Mouse (Mus musculus): ENCODE measurements at regions not wholly inside any gene's neighbourhood (a gene's known extent, or its start where the extent isn't known, plus 50 kb on each side); places are given as distances from the start of the nearest gene placed in this dataset.

DNA sequence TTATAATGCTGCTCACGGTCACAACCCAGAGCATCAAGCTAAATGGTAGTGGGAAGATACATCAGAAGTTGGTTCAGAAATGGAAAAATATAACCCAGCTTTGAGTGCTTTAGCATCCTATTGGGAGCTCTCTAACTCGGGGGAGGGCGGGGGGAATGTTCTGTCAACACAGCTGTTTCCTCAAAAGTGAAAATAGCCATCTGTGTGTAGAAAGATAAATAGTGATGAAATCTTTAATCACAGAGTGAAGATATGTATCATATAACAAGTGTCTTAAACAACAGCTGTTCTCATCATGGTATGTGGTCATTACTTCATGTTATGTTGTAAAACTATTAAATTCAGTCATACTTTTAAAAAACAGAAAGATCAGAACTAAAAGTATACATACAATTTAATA is 248.4 kb upstream of the Siglech start:
- no peak for ATAC-seq (ENCODE audit: low TSS enrichment)

DNA sequence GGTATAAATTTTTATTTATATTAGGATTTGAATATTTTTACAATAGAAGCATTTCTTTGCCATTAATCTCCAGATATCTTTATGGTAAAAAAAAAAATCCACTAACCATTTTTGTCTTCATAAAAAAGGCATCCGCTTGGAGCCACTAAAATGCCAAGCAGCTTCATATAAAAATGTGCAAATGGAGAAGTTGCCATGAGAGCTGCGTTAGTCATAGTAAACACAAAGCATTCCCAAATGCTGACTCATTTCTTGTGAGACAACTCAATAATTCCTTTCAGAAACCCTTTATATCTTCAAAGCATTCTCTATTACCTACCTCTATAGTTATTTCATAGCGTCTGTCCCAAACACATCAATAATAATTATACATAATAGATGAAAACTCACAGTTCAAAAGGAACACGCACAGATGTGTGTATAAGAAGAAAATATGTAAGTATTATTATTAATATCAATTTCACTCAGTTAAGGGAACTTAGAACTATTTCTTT is 228.1 kb upstream of the Siglech start:
- ATAC-seq (ENCODE audit: low TSS enrichment) = no peak

DNA sequence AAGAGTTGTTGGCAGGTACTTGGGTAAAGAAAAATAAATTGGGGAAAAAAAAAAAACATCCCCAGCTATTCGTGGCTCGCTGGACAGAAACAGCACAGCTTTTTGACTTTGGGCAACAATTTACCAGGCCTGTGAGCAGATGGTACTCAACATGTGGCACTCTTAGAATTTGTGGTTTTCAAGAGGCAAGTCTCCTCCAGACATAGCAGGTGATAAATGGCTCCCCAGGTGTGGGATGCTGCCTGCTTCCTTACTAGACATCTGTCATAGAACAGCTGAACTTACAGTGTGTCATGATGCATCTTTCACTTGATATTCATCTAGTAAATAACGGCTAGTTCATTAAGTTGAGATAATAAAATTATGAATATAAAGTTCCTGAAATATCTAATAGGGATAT is 218.8 kb upstream of the Siglech start:
- ATAC-seq (ENCODE audit: low TSS enrichment) = no peak

DNA sequence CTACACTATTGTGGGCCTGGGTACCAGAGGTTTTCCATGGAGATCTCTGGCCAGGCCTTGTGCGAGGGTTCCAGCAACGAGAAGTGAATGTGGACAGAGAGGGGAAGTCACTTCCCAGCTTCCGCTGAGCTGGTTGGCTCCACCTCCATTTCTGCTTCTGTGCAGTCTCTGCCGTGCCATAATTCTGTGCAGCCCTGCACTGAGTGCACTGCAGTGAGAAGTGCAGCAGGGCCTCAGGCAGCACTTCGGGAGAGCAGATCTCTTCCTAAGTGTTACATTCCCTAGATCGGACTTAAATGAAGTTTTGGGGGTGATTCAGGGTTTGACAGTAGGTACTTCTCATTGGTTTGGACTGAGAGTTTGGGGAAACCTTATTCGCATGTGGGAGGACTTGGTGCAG is 194.6 kb upstream of the Siglech start:
- ATAC-seq (ENCODE audit: low TSS enrichment) = no peak

DNA sequence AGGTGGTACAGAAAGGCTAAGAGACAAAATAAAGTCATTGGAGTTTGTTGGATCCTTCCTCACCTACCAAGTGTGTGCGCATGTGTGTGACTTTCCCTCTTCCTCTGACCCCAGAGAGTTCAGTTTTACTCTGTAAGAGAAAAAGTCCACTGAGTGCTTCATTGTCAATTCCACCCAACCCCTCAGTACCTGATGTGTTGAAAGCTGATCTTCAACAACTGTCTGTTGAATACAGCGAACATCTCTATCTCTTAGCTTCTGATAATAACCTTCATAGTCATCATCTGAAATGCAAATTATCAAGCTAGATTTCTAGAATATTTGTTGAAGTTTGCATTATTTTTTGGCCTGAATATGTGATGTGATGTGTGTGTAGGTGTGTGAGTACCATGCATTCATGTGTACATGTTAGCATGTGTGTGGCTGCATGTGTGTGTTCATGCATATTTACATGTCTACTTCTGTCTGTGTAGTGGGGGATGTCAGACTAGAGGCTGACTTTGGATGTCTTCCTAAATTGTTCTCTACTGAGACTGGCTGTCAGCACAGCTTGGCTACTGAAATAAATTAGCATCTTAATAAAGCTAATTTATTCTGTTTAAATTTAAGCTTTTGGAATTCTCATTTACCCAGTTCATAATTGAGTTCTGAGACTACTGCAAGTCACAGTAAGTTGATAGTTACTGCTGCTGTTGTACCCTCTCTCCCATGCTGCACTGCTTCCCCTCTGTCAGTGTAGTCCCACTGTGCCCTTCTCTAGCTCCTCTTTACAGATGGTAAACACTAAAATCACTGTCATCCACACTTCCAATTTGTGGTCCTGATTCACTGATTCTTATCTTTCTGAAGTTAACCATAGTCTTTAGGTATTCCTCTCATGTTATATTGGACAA is 186.7 kb upstream of the Siglech start:
- ATAC-seq (ENCODE audit: low TSS enrichment) = peak; percentile 52; the same call in 1 of the 2 replicates
